Mouse (Mus musculus) cerebellum, adult 9-10 months (tissue): ENCODE data around the gene Proca1.
"Not testable (repeated sequence)": the region's sequence is repeated elsewhere in the genome, so short reads cannot be mapped to it uniquely, and the experiment has no call there.

Experiments used
- DNase-seq: peaks from one replicate; pipeline ENCODE4 v3.0.0; 2022

Gene Proca1

GRCm38 (mm10) chr11:78182961-78183844, 10.0 kb upstream of the Proca1 start, which contains the start of gene Rpl23a:
TSS of gene Rpl23a (minus strand) at chr11:78183584.
- DNase-seq, result peak; percentile 97

- DNase-seq, result no peak
These were observed 9.2 kb upstream of the Proca1 start for GRCm38 (mm10) chr11:78183884-78184514.

GRCm38 (mm10) chr11:78184702-78185101, 8.5 kb upstream of the Proca1 start:
- DNase-seq, result not testable (repeated sequence)

- DNase-seq, result no peak
These were observed 4.6 kb upstream of the Proca1 start, which contains the start of gene Rab34 for GRCm38 (mm10) chr11:78188331-78189233. TSS of gene Rab34 (plus strand) at chr11:78188430.

GRCm38 (mm10) chr11:78189234-78190040, 3.8 kb upstream of the Proca1 start:
- no peak for DNase-seq

GRCm38 (mm10) chr11:78190041-78190440, 3.2 kb upstream of the Proca1 start:
- DNase-seq, result no peak

GRCm38 (mm10) chr11:78194411-78195100, 1.4 kb downstream of the Proca1 start:
- DNase-seq, result no peak

GRCm38 (mm10) chr11:78195101-78195863, 2.1 kb downstream of the Proca1 start:
- DNase-seq, result no peak

GRCm38 (mm10) chr11:78202372-78202771, 9.2 kb downstream of the Proca1 start:
- DNase-seq, result no peak

GRCm38 (mm10) chr11:78204287-78204686, 11.1 kb downstream of the Proca1 start:
- no peak for DNase-seq

GRCm38 (mm10) chr11:78205361-78206206, 12.4 kb downstream of the Proca1 start:
- no peak for DNase-seq

- DNase-seq, result no peak
These were observed 14.0 kb downstream of the Proca1 start for GRCm38 (mm10) chr11:78207190-78207589.

GRCm38 (mm10) chr11:78209886-78210285, 16.7 kb downstream of the Proca1 start:
- DNase-seq, result no peak

- DNase-seq, result no peak
These were observed 17.4 kb downstream of the Proca1 start for GRCm38 (mm10) chr11:78210615-78211014.

- no peak for DNase-seq
These were observed 18.3 kb downstream of the Proca1 start for GRCm38 (mm10) chr11:78211513-78211912.

- no peak for DNase-seq
These were observed 20.1 kb downstream of the Proca1 start for GRCm38 (mm10) chr11:78213086-78213817.

GRCm38 (mm10) chr11:78215709-78216317, 22.6 kb downstream of the Proca1 start:
- peak; percentile 36 for DNase-seq

GRCm38 (mm10) chr11:78223586-78223985, 30.4 kb downstream of the Proca1 start:
- DNase-seq, result no peak
